Mouse (Mus musculus) hindbrain, embryonic 16.5 days (tissue): Measurements from ENCODE around the gene Procr. TPM values are rescaled to one million over a fixed set of nuclear protein-coding genes. Genes with fewer than 3 reads are reported as not detected.
A peak's percentile ranks its signal among the peaks of the same experiment; 100 is the strongest.

ENCODE experiments used
- ATAC-seq: fragments of 200-750 bp; cut with Nextera tagmentation; 2 replicates; pipeline ENCODE4 v1.8.0; 2017; ENCODE audit warnings: moderate TSS enrichment, moderate library complexity
- H3K27ac ChIP-seq: fragments of 300-500 bp; sonication (generic); 2 replicates; pipeline ENCODE4 v1.5.1; 2014; ENCODE audit warnings: low read depth, mild to moderate bottlenecking, control low read depth, low read length, moderate library complexity
- H3K27me3 ChIP-seq: fragments of 300-500 bp; sonication (generic); replicated peaks from 2 replicates; pipeline ENCODE4 v1.6.1; 2014; ENCODE audit warnings: low read length; ENCODE audit not compliant: control insufficient read depth, insufficient read depth
- H3K36me3 ChIP-seq: fragments of 300-500 bp; sonication (generic); 2 replicates; pipeline ENCODE4 v1.6.1; 2014; ENCODE audit warnings: mild to moderate bottlenecking, low read length, moderate library complexity, mixed read lengths; ENCODE audit not compliant: control insufficient read depth, insufficient read depth
- H3K4me1 ChIP-seq: fragments of 300-500 bp; sonication (generic); 2 replicates; pipeline ENCODE4 v1.6.1; 2014; ENCODE audit warnings: low read depth, low read length; ENCODE audit not compliant: control insufficient read depth, insufficient read depth
- H3K4me2 ChIP-seq: fragments of 300-500 bp; sonication (generic); 2 replicates; pipeline ENCODE4 v1.6.1; 2014; ENCODE audit warnings: mild to moderate bottlenecking, low read length, control low read depth, moderate library complexity
- H3K4me3 ChIP-seq: fragments of 300-500 bp; sonication (generic); 2 replicates; pipeline ENCODE4 v1.5.1; 2014; ENCODE audit warnings: mild to moderate bottlenecking, low read length, control low read depth, moderate library complexity
- H3K9ac ChIP-seq: fragments of 300-500 bp; sonication (generic); 2 replicates; pipeline ENCODE4 v1.6.1; 2014; ENCODE audit warnings: low read depth, mild to moderate bottlenecking, control low read depth, low read length, moderate library complexity
- H3K9me3 ChIP-seq: fragments of 300-500 bp; sonication (generic); 2 replicates; pipeline ENCODE4 v1.6.1; 2014; ENCODE audit warnings: mild to moderate bottlenecking, low read length, moderate library complexity; ENCODE audit not compliant: control insufficient read depth
- WGBS: fragments of 180-500 bp; shearing (Covaris S2); extraction: QIAGEN DNeasy Blood & Tissue Kit; methylation state at CpG from one replicate; pipeline ENCODE4 v1.1.7; 2014; 5-methylcytosine and 5-hydroxymethylcytosine counted together
- polyA plus RNA-seq: library from polyadenylated mRNA; unstranded; fragments of >200 nt; fragmentation: Nextera tagmentation; extraction: Ambion mirVana; gene quantifications from 2 replicates; pipeline ENCODE4 v1.2.1, GENCODE M21; 2015

Procr gene
- polyA plus RNA-seq, 1 experiment from 2014 or later = 2.3 TPM

DNA sequence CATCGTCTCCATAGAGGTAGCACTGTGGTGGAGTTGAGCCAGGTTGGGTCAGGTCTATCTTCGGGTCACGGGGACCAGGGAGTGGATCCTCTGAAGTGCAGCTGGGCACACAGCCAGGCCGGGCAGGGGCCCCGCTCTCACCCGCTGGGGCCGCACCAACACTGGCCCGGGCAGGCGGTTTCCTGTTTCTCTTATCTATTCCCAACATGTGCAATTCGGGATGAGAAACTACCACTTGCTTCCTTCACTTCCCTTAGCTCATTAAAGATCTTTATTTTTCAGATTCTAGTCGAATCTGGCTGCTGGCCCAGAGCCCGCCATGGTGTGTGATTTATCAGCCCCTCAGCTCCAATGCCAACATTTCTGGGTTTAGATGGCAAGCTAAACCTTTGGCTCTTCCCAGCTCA lies 8.0 kb upstream of the Procr start:
- H3K27me3 ChIP-seq = no peaks in the 10 kb centered on the region
- H3K4me1 ChIP-seq = no peaks in the 10 kb centered on the region
- no peak overlapping the region for H3K27ac ChIP-seq
- H3K36me3 ChIP-seq = no peaks in the 10 kb centered on the region
- H3K9ac ChIP-seq = no peak overlapping the region
- no peak overlapping the region for H3K4me2 ChIP-seq
- ATAC-seq = no peak
- H3K4me3 ChIP-seq = no peak overlapping the region
- no peaks in the 10 kb centered on the region for H3K9me3 ChIP-seq
- 76% methylated on average over 12 of the region's 12 CpGs for WGBS

DNA sequence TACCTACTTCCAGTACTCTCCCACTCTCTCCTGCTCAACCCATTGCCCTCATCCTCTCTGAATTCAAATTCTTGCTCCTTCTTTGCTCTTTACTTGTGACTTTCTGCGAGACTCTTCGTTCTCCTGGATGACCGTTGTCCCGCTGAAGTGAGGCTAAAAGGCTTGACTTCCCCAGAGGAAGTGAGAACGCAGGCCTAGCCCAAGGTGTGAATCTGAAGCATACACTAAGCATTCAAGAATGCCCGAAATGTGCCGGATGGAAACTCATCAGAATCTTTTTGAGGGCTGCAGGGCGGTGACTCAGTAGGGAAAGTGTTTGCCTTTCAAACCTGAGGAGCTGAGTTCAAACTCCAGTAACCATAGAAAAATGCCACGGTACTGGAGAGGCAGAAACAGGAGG lies 7.6 kb upstream of the Procr start:
- Histone ChIP-seq H3K4me2 (no peak overlapping the region), H3K27me3 (no peaks in the 10 kb centered on the region), H3K4me3 (no peak overlapping the region), H3K36me3 (no peaks in the 10 kb centered on the region), H3K9ac (no peak overlapping the region), H3K27ac (no peak overlapping the region), H3K9me3 (no peaks in the 10 kb centered on the region), H3K4me1 (no peaks in the 10 kb centered on the region)
- WGBS = 91% methylated on average over 9 of the region's 9 CpGs
- no peak for ATAC-seq

DNA sequence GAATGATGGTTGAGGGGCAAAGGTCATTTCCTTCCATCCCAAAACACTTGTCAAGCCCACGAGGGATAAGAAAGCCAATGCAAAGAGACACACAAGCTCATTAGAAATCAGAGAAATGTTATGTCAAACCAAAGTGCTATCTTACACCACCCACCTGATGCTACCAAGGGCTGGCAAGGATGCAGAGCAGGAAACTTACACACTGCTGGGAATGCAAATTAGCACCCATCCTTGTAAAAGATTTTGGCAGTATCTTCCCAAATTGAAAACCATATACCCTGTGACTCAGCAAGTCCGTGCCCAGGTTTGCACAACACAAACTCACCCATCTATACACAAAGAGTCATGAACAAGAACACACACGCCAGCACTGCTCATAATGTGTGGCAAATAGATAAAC lies 5.4 kb upstream of the Procr start:
- H3K4me3 ChIP-seq = no peak overlapping the region
- no peak for ATAC-seq

DNA sequence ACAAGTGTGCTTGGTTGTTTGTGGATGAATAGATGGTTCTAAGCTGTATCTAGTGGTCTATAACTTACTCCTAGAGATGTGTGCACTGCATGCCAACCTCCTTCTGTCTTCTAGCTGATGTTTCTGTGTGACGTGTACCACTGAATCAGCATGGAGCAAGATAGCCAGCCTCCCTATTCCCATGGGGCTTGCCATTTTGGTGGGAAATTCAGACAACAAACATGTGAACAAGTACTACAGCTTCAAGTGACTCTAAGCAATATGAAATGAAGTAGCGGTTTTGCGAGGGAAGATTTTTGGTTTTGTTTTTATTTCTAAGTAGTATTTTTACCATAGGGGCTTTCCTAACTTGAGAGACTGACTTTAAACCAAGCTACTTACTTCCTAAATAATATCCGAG lies 1.5 kb upstream of the Procr start:
- H3K36me3 ChIP-seq = no peaks in the 10 kb centered on the region
- no peak overlapping the region for H3K4me2 ChIP-seq
- peaks cover 6% of the 10 kb centered on the region for H3K4me1 ChIP-seq
- H3K9ac ChIP-seq = no peak overlapping the region
- ATAC-seq = no peak
- 80% methylated on average over 4 of the region's 4 CpGs for WGBS
- no peak overlapping the region for H3K27ac ChIP-seq
- no peaks in the 10 kb centered on the region for H3K9me3 ChIP-seq
- peaks cover 3% of the 10 kb centered on the region; the same call in 1 of the 2 replicates for H3K27me3 ChIP-seq
- no peak overlapping the region for H3K4me3 ChIP-seq

More for the DNA sequence above, 5.4 kb upstream of the Procr start:
- no peak overlapping the region for H3K4me2 ChIP-seq
- no peaks in the 10 kb centered on the region for H3K9me3 ChIP-seq
- H3K27me3 ChIP-seq = no peaks in the 10 kb centered on the region
- H3K36me3 ChIP-seq = no peaks in the 10 kb centered on the region
- no peaks in the 10 kb centered on the region for H3K4me1 ChIP-seq
- H3K27ac ChIP-seq = no peak overlapping the region
- no peak overlapping the region for H3K9ac ChIP-seq
- 69% methylated on average over 3 of the region's 3 CpGs for WGBS

DNA sequence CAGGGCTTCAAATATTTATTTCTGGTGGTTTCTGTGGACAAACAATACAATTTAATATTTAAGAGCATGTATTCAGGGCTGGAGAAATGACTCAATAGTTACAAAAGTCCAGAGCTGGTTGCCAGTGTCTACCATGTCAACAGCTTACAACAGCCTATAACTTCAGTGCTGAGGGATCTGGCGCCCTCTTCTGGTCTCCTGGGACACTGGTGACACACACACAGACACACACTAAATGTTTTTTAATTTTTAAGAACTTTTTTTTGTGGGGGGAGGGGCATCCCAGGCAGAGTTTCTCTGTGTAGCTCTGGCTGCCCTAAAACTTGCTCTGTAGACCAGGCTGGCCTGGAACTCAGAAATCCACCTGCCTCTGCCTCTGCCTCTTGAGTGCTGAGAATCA lies 4.8 kb downstream of the Procr start:
- no peaks in the 10 kb centered on the region for H3K9me3 ChIP-seq
- ATAC-seq = no peak
- WGBS = 0% methylated on average over 1 of the region's 1 CpGs

DNA sequence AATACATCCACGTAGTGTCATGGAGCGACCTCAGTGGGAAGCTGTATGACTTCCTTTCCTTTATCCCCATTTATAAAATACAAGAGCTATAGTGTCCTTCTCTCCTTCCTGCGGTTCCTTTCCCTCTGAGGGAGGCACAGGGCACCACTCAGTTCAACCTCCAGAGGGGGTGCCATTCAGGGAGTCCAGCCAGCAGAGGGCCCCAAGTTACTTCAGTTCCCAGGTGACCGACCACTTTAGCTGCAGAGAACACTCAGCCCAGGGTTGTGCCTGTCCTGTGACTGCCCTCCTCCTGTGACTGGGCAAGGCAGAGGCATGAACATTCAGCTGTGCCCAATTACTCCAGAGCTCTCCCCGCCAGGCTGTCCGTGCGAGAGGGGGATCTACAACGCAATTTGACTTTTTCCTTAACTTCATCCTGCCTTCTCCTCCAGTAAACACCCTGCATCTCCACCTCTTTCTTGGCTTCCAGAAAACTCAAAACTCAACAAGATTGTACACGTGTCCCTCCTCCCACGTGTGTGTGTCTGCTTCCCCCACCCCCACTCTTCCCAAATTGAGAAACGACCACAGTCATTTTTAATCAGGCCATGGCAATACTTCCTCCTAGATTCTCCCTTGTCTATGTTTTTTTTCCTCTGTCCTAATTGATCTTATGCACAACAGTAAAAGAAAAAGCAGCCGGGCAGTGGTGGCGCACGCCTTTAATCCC lies 6.1 kb downstream of the Procr start:
- Histone ChIP-seq H3K36me3 (no peaks in the 10 kb centered on the region), H3K9me3 (no peaks in the 10 kb centered on the region), H3K27me3 (no peaks in the 10 kb centered on the region), H3K4me2 (no peak overlapping the region), H3K4me3 (no peak overlapping the region), H3K4me1 (no peaks in the 10 kb centered on the region), H3K27ac (no peak overlapping the region), H3K9ac (no peak overlapping the region)
- no peak for ATAC-seq
- 63% methylated on average over 14 of the region's 14 CpGs for WGBS

More for the DNA sequence above, 4.8 kb downstream of the Procr start:
- H3K27me3 ChIP-seq = peaks cover 3% of the 10 kb centered on the region; the same call in 1 of the 2 replicates
- H3K4me3 ChIP-seq = no peak overlapping the region
- H3K36me3 ChIP-seq = no peaks in the 10 kb centered on the region
- H3K4me2 ChIP-seq = no peak overlapping the region
- no peak overlapping the region for H3K9ac ChIP-seq
- no peak overlapping the region for H3K27ac ChIP-seq
- H3K4me1 ChIP-seq = peaks cover 5% of the 10 kb centered on the region

DNA sequence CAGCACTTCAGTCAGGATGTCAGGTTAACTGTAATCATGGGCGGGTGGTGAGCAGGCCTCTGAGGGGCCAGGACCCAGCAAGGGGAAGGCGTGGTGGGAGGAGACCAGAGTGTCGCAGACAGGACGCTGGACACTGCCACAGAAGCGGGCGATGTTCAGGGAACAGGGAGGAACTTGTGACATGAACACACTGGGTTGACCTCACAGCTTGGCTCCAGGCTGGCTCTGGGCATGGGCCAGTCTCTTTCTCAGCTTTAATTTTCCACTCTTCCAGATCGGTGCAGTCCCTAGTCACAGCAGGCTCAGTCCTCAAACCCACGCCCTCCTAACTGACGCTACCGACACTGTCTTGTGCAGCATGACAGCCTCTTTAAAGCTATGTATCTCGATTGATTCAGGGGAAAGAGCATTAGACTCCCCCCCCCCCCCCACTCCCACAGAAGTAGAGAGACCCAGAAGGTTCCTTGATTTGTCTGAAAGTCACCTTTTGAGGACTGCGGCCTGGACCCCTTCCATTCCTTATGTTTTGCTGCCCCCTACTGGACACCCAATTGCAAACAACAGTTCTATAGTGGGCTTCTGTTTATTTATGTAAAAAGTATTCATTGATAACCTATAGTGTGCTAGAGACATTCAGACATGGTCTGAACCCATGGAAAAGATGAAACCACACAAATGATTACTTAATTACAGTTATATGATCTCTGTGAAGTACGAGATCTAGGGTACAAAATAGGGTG lies 13.9 kb downstream of the Procr start:
- 58% methylated on average over 13 of the region's 13 CpGs for whole genome bisulfite sequencing
- H3K4me3 ChIP-seq = no peak overlapping the region
- H3K27me3 ChIP-seq = 0 out of 2 replicates have a peak, but pooled peaks cover 2% of the 10 kb centered on the region
- H3K4me2 ChIP-seq = no peak overlapping the region
- H3K4me1 ChIP-seq = no peaks in the 10 kb centered on the region
- ATAC-seq = peak; percentile 84; the same call in 1 of the 2 replicates
- H3K9ac ChIP-seq = no peak overlapping the region
- no peaks in the 10 kb centered on the region for H3K36me3 ChIP-seq
- no peak overlapping the region for H3K27ac ChIP-seq
- H3K9me3 ChIP-seq = no peaks in the 10 kb centered on the region

DNA sequence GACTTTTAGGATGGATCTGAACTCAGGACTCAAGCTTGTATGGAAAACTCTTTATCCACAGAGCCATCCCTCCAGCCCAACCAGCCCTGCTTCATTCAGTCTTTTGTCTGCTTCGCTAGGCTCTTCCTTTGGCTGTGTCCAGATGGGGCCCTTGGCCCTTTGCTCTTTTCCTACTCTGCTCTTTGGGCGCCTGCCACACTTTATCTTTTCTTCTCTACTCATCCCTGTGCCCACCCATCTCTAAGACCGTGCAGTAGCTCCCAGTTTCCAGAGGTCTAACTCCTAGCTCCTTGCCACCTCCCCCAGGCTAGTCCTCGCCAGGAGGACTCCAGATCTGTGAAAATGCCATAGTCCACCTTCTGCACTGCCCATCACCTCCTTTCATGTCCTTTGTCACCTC lies 22.7 kb downstream of the Procr start:
- Histone ChIP-seq H3K36me3 (no peaks in the 10 kb centered on the region), H3K4me3 (no peak overlapping the region), H3K9me3 (no peaks in the 10 kb centered on the region), H3K4me2 (no peak overlapping the region), H3K4me1 (peaks cover 21% of the 10 kb centered on the region), H3K9ac (no peak overlapping the region), H3K27ac (no peak overlapping the region), H3K27me3 (peaks cover 3% of the 10 kb centered on the region; the same call in 1 of the 2 replicates)
- 71% methylated on average over 4 of the region's 4 CpGs for WGBS
- ATAC-seq = no peak

DNA sequence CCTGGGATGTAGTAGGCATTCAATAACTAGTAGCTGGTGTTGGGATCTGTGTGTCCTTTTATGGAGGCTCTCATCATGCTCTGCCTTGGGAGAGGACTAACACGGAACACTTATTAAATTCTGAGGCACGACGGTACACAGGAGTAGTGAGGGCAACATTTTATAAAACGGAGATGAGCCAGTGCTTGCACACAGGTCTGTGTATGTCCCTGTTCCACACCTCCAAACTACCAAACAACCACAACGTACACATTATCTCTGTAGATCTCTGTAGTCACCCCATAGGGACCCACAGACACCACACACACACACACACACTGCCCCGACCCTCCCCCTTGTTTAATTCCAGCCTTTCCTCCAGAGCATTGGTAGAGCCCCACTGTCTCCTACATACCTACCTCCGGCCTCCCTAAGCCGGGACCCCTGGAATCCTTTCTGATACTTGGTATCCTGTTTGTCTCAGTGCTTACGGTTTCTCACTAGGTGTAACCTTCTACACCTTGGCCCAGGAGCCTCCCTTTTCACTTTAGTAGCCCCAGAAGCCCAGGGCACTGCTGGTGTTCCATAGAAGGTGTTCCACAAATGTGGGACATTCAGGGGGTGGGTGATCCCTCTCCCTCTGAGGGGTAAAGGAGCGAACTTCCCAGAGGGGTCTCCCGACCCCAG lies 23.5 kb downstream of the Procr start:
- Histone ChIP-seq H3K4me1 (peaks cover 26% of the 10 kb centered on the region), H3K36me3 (no peaks in the 10 kb centered on the region), H3K4me3 (peak overlapping the region; percentile 83), H3K27ac (no peak overlapping the region), H3K9me3 (no peaks in the 10 kb centered on the region), H3K4me2 (peak overlapping the region; percentile 75), H3K27me3 (peaks cover 3% of the 10 kb centered on the region; the same call in 1 of the 2 replicates), H3K9ac (no peak overlapping the region)
- ATAC-seq = no peak
- 59% methylated on average over 11 of the region's 11 CpGs for WGBS
